Mouse (Mus musculus): ENCODE measurements around the gene Lsamp. TPM values are rescaled to one million over a fixed set of nuclear protein-coding genes. Genes with fewer than 3 reads are reported as not detected.
A peak's percentile ranks its signal among the peaks of the same experiment; 100 is the strongest.

The Lsamp gene
- total RNA-seq, 2 experiments from 2014 or later = 375 to 426 TPM

DNA sequence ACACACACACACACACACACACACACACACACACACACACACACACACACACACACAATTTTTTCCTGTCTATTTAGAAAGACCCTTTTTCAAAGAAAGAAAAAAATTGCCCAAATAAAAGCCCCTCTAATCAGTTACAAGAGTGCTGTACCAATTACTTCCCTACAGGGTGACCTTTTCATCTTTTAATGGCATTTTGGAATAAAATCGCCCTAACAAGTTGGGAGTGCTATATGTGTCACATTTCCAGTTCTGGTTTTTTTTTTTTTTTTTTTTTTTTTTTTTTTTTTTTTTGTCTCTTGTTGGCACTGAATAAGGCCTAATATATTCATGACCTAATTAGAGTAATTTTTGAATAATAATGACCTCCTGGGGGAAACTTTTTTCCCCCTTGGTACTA, 923.7 kb downstream of the Lsamp start:
- DNase-seq (ENCODE audit: low spot score in 2 of 2) = no peak

DNA sequence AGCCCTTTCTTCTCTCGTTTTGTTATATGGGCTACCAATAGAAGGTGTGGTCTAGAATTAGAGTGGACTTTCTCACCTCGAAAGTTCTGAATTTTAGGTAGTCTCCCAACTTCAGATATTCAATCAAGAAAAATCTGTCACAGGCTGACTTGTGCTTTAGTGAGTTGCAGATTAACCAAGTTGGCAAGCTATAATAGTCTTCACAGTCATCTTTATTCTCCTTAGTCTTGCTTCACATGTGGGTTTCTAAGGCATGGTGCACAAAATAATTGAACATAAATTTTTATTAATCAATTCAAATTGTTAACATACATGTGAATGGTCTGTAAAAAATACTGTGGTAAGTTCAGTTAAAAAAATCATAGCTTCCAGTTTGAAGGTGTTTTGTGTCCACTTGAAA, 930.0 kb downstream of the Lsamp start:
- no peak for DNase-seq (ENCODE audit: low spot score in 2 of 2)

DNA sequence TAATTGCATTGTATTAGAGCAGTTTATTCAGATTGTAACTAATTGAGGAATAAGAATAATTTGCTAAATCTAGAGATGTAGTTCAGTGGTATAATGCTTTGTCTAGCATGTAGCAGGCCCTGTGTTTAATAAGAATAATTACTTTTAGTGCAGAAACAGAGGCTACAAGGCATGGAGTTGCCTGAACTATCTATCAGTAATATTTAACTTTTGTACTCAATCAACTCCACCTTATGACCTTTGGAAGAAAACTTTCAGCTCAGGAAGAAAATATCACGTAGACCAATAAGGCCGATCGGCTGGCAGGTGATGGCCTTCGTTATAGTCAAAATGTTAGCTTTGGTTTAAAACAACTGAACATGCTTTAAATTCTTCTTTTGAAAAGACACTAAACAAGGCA, 946.4 kb downstream of the Lsamp start:
- DNase-seq (ENCODE audit: low spot score in 2 of 2) = no peak

DNA sequence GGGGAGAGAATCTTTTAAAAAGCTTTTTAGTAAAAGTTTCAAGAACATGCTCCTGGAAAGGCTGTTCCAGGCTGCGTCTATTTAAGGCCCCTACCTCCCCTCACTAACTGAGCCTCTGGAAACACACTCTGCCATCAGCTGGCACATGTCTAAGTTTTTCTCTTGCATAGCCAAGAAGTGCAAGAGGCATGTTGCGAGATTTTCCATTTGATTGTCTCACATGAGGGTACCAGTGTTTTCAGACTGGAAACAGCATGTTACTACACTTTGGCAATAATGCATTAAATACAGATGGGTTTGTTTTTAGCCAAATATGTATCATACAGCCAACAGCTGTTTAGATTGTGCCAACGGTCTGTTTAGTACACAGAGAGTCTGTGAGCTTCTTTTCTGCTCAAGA, 958.1 kb downstream of the Lsamp start:
- DNase-seq (ENCODE audit: low spot score in 2 of 2) = no peak

DNA sequence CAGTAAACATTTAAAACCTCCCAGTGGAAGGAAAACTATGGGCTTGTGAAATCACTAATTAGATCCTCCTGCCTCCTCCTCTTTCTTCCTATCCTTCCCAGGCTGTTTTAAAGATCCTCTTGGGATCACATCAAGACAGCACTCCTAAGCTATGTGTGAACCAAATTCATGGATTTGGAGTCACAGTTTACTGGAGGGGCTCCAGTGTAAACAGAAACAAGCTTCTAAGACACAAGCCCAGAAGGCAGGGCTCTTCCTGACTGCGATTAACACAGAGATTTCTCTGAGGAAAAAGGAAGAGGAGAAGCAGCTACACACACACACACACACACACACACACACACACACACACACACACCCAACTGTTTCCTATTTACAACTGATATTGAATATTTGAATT, 961.7 kb downstream of the Lsamp start:
- DNase-seq (ENCODE audit: low spot score in 2 of 2) = no peak

DNA sequence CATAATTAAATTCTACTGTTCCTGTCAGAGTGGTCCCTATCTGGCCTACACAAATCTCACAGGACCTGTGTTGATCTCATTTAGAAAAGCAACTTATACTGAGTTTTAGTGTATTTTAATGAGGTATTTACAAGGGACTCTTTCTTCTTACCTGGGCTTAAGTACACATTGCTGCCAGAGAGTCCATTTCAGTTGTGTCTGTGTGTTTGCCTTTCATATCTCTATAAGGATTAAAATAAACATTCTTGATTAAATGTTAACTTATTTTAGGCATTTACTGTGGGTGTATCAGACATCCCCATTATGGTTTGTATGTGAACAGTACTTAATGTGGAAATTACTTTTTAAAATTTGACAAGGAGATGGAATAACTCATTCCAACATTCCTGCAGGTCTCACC, 963.9 kb downstream of the Lsamp start:
- no peak for DNase-seq (ENCODE audit: low spot score in 2 of 2)

DNA sequence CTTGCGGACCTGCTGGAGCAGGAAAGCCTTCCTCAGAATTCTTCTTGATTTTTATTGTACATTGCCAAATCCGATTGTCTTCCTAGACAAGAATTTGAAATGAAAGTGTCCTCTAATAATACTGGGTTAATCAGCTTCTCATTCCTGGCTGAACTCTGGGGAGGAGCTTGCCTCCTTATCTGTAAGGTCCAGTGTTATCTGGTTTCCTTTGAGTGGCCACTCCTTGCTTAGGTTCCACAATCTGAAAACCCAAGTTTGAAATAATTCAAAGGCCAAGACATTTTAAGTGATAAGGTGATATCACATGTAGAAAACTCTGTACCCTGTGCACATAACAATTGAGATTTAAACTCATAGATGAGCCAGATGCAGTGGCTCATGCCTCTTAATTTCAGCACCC, 975.0 kb downstream of the Lsamp start:
- DNase-seq (ENCODE audit: low spot score in 2 of 2) = no peak

DNA sequence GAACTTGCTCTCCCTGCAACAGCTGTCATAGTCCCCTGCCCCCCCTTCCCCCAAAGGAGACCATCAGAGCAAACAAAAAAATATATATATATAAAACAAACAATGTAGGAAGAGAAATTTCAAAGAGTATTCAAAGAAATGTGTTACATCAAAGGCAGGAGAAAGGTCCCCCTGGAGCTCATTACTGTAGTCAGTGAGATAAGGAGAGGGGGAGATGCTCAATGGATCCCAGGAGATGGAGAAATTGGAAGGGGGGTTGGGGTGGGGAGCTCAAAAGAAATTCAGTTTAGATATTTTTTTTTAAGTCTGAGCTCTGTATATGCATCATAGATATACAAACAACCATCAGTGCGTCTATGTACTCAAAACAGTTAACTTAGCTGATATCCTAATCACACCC, 976.4 kb downstream of the Lsamp start:
- no peak for DNase-seq (ENCODE audit: low spot score in 2 of 2)

DNA sequence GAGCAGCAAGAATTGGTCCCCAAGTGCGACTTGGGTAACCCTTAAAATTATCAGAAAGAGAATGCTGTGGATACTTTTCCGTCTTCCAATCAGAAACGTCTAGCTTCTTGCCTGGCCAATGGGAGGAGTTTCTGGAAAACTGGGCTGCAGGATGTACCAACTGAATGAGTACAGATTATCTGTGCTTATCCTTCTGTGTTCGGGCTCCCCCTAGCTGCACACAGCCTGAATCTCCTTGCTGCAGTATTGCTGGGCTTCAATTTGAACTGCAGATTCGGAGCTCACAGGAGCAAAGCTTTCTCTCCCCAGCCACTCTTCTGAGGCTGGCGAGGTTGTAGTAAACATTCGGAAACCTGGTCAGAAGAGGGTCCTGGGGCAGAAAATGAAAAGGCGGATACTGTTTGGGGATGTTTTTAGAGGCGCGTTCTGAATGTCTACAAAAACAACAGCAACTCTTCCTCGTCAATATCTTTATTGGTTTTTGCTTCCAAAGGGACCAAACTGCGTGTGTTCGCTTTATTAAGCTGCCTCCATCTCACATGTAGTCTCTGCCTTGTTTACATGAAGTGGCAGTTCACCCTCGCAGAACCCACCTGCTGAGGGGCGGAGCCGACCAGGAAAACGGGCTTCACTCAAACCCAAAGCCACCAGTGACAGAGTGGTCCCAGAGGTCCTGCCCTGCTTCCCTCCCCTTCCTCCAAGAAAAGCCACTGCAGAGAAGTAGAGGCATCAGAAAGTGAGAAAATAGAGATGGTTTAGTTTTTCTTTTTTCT, 984.1 kb downstream of the Lsamp start:
- DNase-seq (ENCODE audit: low spot score in 2 of 2) = peak; percentile 84 to 97

DNA sequence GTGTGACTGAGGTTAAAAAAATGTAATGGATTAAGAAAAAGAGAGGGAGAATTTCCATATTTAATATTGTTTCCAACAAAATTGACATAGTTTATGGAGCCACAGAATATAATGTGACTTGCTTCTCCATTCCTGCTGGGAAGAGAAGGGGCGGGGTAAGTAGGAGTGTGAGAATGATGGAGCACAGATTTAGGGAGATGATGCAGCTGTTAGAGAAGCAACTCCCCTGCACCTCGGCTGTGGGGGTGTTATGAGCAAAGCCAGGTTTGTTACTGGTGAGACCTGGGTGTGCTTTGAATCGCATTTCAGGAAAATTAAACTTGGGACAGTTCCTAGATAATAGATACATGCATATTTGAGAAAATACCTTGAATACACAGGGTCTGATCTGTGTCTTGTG, 987.2 kb downstream of the Lsamp start:
- no peak for DNase-seq (ENCODE audit: low spot score in 2 of 2)

DNA sequence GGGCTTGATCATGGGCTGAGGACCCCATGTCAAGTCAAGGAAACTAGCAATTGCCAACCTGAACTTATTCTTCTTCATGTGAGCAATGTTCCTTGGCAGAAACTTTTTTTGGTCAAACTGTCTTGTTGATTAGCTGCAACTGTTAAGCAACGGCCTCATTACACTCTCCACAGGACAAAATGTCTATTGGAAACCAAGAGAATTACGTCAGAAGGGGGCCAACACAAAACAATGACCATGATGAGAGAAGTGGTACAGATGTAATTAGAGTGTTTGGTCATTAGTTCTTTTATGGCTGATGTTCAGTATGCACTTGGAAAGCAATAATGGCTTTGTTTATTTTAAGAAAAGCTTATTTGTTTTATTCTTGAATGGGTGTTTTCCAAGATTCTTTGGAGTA, 989.9 kb downstream of the Lsamp start:
- no peak for DNase-seq (ENCODE audit: low spot score in 2 of 2)

DNA sequence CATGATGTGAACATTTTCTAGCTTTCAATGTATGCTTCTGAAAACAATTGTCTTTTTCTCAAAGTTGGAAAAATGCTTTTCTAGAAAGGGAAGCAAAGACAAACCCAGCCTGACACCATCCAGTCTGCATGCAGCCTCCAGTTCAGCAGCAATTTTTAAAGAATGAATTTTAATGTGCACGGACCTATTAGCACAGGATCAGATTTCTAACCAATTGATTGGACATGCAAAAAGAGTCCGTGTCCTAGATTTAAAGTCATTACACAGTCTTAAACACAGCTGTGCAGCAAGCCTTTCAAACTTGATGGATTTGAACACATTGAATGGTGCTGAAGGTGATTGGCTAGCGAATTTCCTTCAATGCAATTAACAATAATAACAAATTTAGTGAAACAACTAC, 998.9 kb downstream of the Lsamp start:
- no peak for DNase-seq (ENCODE audit: low spot score in 2 of 2)

DNA sequence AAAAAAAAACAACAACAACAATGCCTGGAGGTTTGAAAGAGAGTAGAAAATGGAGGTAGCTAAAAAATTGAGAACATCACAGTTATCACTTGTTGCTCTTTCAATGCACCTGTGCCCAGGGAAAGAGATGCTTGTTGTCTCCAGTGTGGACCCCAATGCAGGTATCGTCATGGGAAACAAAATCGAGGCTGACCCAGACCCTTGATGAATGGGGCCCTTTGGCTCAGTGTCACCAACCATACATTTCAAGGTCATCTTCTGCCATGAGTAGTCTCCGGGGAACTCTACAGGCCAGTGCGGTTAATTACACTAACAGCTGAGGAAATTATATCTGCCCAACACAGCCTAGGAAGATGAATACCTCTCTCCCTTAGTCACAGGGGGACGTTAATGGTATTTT, 1023.4 kb downstream of the Lsamp start:
- DNase-seq (ENCODE audit: low spot score in 2 of 2) = no peak

DNA sequence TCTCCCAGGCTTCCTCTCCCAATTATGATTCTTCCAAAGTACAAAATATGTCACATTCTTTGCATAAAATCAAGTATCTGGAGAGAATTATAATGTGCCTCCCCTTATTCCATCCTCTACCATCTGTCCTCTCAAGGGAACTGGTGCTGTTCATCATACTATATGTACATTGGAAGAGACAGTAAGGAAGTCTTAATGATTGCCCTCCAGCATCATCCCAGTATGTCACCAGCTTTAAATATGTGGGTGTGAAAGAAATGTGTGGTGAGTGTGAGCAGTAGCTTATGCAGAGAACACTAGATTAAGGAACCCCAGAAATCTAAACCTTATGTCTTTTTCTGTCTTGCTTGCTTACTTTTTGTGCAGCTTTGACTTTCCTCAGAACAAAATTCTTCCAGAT, 1050.6 kb downstream of the Lsamp start:
- no peak for DNase-seq (ENCODE audit: low spot score in 2 of 2)

DNA sequence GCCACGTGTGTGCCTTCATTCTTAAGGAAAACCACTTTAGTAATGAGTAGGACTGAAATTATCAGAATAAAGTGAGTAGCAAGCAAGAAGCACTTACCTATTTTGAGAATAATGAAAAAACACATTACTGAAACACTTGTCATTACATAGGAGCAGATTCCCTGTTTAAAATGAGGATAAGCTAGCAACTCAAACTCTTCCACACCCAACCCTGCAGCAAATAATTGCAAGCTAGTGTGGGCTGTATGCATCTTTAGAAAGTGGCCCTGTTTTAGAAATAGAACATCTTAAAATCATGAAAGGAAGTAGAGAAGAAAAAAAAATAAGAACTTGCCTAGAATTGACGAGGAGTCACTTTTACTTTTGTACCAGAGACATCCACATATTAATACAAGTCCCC, 1057.5 kb downstream of the Lsamp start:
- DNase-seq (ENCODE audit: low spot score in 2 of 2) = no peak

DNA sequence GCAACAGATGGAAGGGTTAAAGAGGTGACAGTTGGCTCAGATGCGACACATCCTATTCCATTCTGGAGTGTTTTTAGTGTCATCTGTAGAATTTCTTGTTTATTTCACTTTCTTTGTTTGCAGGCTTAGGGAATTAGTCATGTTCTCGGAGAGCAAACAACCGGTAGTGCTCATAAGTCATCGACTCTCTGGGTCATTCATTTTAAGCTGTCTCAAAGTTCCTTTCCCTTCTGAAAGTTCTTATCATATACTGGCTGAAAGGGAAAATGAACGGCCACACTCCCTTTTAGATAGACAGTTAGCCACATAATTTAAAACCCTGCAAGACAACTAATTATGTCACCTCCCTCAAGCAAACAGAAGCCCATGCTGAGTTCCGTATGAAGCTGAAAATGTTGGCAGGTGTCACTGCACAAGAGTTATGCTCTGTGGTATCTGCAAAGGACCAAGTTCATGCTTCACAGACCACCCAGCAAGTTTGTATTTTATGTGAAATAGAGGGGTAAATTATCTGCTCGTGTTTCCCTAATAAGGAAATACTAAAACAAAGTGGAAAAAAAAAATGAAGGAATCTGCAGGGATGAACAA, 1079.2 kb downstream of the Lsamp start:
- no peak for DNase-seq (ENCODE audit: low spot score in 2 of 2)

DNA sequence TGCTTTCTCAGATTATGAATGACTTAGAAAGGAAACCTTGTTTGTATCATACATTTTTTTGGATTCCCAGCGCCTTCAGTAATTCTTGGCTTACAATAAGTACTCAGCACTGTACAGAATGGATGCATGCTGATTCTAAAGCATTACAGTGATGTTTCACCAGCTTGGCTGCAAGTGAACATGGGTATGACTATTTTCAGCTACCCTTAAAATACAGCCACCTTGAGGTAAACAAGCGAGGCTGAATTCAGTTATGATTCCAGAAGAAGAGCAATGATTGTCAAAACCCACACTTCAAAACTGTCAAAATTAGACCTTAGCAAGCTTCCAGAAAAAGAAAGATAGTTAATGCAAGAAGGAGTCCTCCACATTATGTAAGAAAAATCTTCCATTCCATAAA, 1089.3 kb downstream of the Lsamp start:
- DNase-seq (ENCODE audit: low spot score in 2 of 2) = no peak

DNA sequence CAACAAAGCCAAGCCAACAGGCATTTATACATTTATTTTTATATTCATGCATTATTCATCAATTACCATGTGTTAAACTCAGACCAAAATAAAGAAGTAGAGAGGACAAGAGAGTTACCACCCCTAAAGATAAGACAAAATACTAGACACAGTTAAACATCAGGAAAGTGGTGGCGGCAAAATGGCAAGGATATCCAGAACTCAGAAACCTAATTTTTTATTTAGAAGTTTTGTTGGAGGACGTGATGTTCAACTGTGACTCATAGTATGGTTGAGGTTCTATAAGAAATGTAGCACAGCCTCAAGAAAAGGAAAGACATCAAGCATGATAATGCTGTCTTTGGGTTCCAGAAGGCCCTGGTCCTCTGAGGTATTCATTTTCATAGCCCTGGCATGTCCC, 1104.5 kb downstream of the Lsamp start:
- DNase-seq (ENCODE audit: low spot score in 2 of 2) = no peak

DNA sequence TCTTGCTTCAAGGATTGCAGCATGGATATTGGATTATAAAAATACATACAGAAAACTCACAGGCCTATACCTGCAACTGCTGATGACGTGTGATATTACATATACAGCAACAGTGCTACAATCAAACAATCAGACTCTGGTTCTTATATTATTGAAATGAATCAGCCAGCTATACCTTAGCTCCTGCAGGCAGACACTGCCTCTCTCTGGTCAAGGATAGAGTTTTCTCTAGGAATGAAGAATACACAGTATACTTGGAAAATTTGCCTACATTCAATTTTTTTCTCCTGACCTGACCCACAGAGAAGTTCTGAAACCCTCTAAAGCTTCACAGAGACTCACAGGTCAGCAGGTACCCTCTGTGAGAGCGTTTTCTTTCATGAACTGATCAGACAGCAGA, 1105.9 kb downstream of the Lsamp start:
- DNase-seq (ENCODE audit: low spot score in 2 of 2) = no peak

DNA sequence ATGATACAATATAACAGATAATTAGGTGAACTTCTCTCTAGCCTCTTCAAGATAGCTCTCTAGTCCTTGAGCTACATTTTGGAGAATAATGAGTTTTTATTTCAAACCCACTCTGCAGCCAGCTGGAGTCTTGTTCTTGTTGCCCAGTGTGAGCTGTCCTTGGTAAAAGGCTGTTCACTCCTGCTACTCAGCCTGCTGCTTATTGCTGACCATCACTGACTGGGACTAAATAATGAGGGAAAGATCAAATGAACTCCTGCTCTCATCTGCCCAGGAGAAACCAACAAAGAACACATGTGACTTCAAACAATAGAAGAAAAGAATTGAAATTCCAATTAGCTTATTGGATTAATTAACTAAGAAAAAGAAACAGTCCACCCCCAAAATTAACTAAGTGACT, 1107.1 kb downstream of the Lsamp start:
- DNase-seq (ENCODE audit: low spot score in 2 of 2) = no peak

DNA sequence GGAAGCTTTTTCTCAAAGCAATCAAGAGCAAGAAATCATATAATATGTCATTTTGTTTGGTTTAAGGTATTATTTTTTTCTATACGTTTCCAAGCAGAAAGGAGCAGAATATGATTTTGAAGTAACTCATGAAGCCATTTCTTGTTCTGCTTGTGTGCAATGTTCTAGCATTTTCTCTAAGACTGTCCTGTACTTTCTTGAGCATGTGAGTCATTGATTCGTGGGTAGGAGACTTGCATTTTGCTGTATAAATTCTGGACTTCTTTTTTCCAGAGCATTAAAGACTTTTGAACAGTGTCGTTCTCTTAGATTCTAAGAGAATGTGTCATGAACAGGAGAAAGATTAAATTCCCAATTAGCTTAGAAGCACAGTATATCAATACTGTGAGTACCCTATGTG, 1118.6 kb downstream of the Lsamp start:
- DNase-seq (ENCODE audit: low spot score in 2 of 2) = no peak

DNA sequence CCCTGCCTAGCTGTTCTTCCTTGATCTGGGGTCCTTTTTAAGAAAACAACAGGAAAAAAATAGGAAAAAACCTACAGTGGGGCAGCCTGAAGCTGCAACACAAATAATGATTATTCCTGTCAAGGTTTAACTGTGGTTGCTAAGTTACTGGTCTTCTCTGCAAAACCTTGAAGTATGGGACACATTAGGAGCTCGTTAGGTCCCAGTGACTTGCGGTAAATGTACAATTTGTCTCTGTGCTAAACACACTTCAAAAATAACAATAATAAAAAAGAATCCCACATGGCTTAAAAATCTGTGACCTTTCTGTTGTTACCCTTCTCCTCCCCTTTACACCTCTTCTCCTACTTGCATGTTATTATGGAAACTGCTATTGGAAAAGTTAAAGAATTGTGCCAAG, 1140.2 kb downstream of the Lsamp start:
- no peak for DNase-seq (ENCODE audit: low spot score in 2 of 2)

DNA sequence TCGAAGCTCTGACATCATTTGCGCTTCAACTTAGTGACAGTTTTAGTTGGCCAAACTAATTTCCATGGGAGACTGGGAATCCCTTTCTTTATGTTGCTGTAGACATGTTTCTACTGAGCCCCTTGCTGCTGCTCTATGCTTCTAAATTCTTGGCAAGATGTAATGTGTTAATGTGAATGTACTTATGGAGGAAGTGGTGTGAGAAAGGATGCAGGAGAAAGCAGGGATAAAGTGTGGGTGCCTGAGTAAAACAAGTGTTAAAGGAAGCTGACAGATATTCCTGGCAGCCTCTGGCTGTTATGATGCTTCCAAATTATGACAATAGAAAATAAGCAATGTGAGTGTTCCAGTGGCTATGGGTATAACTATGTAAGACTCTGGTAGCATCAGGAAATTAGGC, 1140.9 kb downstream of the Lsamp start:
- no peak for DNase-seq (ENCODE audit: low spot score in 2 of 2)

Data from layer of hippocampus, adult 18-20 months (tissue).